Mouse (Mus musculus) cortical plate, adult 2 months (tissue): ENCODE measurements around the gene Plau.

Source experiments
- CTCF ChIP-seq: fragments of 200-500 bp; IDR thresholded peaks from 2 replicates; pipeline ENCODE4 v1.5.1; 2011; ENCODE audit warnings: mild to moderate bottlenecking, control low read depth, low read length; ENCODE audit not compliant: insufficient read depth; ENCODE audit errors: extremely low read depth
- POLR2A ChIP-seq: fragments of 200-500 bp; IDR thresholded peaks from 2 replicates; pipeline ENCODE4 v1.6.1; 2011; ENCODE audit warnings: mild to moderate bottlenecking, low read length, control low read depth; ENCODE audit not compliant: insufficient read depth; ENCODE audit errors: extremely low read depth

DNA sequence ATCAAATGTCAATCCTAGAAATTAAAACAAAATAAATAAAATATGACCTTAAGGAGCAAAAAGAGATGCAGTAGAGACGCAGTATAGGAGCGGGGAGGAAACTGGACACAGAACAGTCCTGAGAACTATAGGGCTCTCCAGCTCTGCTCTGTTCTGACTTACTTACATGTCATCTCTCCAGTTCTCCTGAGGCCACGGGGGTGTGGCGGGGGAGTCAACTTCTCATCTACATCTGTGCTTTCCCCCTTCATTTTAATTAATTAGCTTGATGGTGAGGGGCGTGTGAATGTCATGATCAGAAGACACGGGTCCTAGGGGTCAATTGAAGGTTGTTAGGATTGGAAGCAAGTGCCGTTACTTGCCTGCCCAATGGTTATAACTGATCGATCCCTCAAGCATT, 9.4 kb upstream of the Plau start:
- TF ChIP-seq POLR2A = no peak
- no peak for TF ChIP-seq CTCF
